Mouse (Mus musculus) midbrain, embryonic 13.5 days (tissue): ENCODE data around the gene Faah. TPM values are rescaled to one million over a fixed set of nuclear protein-coding genes. Genes with fewer than 3 reads are reported as not detected.

Source experiments
- ATAC-seq: fragments of 200-750 bp; cut with Nextera tagmentation; 2 replicates; pipeline ENCODE4 v1.8.0; 2017; ENCODE audit warnings: mild to moderate bottlenecking, moderate TSS enrichment, moderate library complexity
- H3K27ac ChIP-seq: fragments of 300-500 bp; sonication (generic); 2 replicates; pipeline ENCODE4 v1.5.1; 2015; ENCODE audit warnings: inconsistent platforms, mild to moderate bottlenecking, moderate library complexity
- H3K27me3 ChIP-seq: fragments of 300-500 bp; sonication (generic); 2 replicates; pipeline ENCODE4 v1.6.1; 2015; ENCODE audit warnings: mild to moderate bottlenecking, inconsistent platforms
- H3K36me3 ChIP-seq: fragments of 300-500 bp; sonication (generic); 2 replicates; pipeline ENCODE4 v1.6.1; 2015; ENCODE audit warnings: mild to moderate bottlenecking, inconsistent platforms
- H3K4me1 ChIP-seq: fragments of 300-500 bp; sonication (generic); replicated peaks from 2 replicates; pipeline ENCODE4 v1.6.1; 2015; ENCODE audit warnings: inconsistent platforms
- H3K4me2 ChIP-seq: fragments of 300-500 bp; sonication (generic); replicated peaks from 2 replicates; pipeline ENCODE4 v1.6.1; 2015; ENCODE audit warnings: moderate library complexity, mild to moderate bottlenecking, inconsistent platforms
- H3K4me3 ChIP-seq: fragments of 300-500 bp; sonication (generic); replicated peaks from 2 replicates; pipeline ENCODE4 v1.5.1; 2015; ENCODE audit warnings: mild to moderate bottlenecking, inconsistent platforms
- H3K9ac ChIP-seq: fragments of 300-500 bp; sonication (generic); replicated peaks from 2 replicates; pipeline ENCODE4 v1.6.1; 2015; ENCODE audit warnings: mild to moderate bottlenecking, inconsistent platforms
- H3K9me3 ChIP-seq: fragments of 300-500 bp; sonication (generic); 2 replicates; pipeline ENCODE4 v1.6.1; 2016; ENCODE audit warnings: mild to moderate bottlenecking, inconsistent platforms
- WGBS: fragments of 180-500 bp; shearing (Covaris S2); methylation state at CpG from one replicate; pipeline ENCODE4 v1.1.7; 2015; 5-methylcytosine and 5-hydroxymethylcytosine counted together
- polyA plus RNA-seq: library from polyadenylated mRNA; unstranded; fragments of >200 nt; fragmentation: Nextera tagmentation; extraction: Ambion mirVana; gene quantifications from 2 replicates; pipeline ENCODE4 v1.2.1, GENCODE M21; 2015

Faah gene
- polyA plus RNA-seq, 1 experiment from 2014 or later: 11.3 TPM

- H3K36me3 ChIP-seq: no peaks in the 10 kb centered on the region
- H3K27me3 ChIP-seq: no peaks in the 10 kb centered on the region
- no peaks in the 10 kb centered on the region for H3K4me1 ChIP-seq
- H3K4me2 ChIP-seq: no peak overlapping the region
- no peak overlapping the region for H3K9ac ChIP-seq
- no peaks in the 10 kb centered on the region for H3K9me3 ChIP-seq
- H3K4me3 ChIP-seq: no peak overlapping the region
- H3K27ac ChIP-seq: no peak overlapping the region
- 0 out of 2 replicates have a peak, but pooled peaks have one; percentile 34 for ATAC-seq
- WGBS: 79% methylated on average over 2 of the region's 2 CpGs
These were observed 22.4 kb downstream of the Faah start for GRCm38 (mm10) chr4:115995376-115995730.

- no peaks in the 10 kb centered on the region for H3K27me3 ChIP-seq
- H3K4me1 ChIP-seq: no peaks in the 10 kb centered on the region
- peak; percentile 55 for ATAC-seq
- H3K9ac ChIP-seq: no peak overlapping the region
- no peaks in the 10 kb centered on the region for H3K36me3 ChIP-seq
- H3K27ac ChIP-seq: no peak overlapping the region
- no peak overlapping the region for H3K4me3 ChIP-seq
- H3K4me2 ChIP-seq: no peak overlapping the region
- no peaks in the 10 kb centered on the region for H3K9me3 ChIP-seq
- WGBS: 90% methylated on average over 16 of the region's 16 CpGs
These were observed 22.9 kb downstream of the Faah start for GRCm38 (mm10) chr4:115994662-115995375.

GRCm38 (mm10) chr4:115989382-115989781, 28.3 kb downstream of the Faah start:
- no peaks in the 10 kb centered on the region for H3K36me3 ChIP-seq
- WGBS: 83% methylated on average over 7 of the region's 7 CpGs
- no peak overlapping the region for H3K4me2 ChIP-seq
- ATAC-seq: no peak
- H3K9me3 ChIP-seq: no peaks in the 10 kb centered on the region
- no peaks in the 10 kb centered on the region; the same call in 1 of the 2 replicates for H3K4me1 ChIP-seq
- no peak overlapping the region for H3K27ac ChIP-seq
- peaks cover 19% of the 10 kb centered on the region for H3K27me3 ChIP-seq
- no peak overlapping the region for H3K4me3 ChIP-seq
- H3K9ac ChIP-seq: no peak overlapping the region

GRCm38 (mm10) chr4:115987858-115988530, 29.7 kb downstream of the Faah start:
- Histone ChIP-seq H3K9me3 (no peaks in the 10 kb centered on the region), H3K4me2 (no peak overlapping the region), H3K4me3 (no peak overlapping the region), H3K4me1 (no peaks in the 10 kb centered on the region; the same call in 1 of the 2 replicates), H3K9ac (no peak overlapping the region), H3K27ac (no peak overlapping the region), H3K27me3 (peaks cover 30% of the 10 kb centered on the region), H3K36me3 (no peaks in the 10 kb centered on the region)
- ATAC-seq: no peak
- WGBS: 80% methylated on average over 5 of the region's 5 CpGs

- Histone ChIP-seq H3K27ac (no peak overlapping the region), H3K9me3 (no peaks in the 10 kb centered on the region), H3K4me2 (no peak overlapping the region), H3K9ac (no peak overlapping the region), H3K36me3 (no peaks in the 10 kb centered on the region), H3K4me3 (no peak overlapping the region), H3K27me3 (peaks cover 33% of the 10 kb centered on the region), H3K4me1 (no peaks in the 10 kb centered on the region; the same call in 1 of the 2 replicates)
- WGBS: 85% methylated on average over 1 of the region's 1 CpGs
- ATAC-seq: no peak
These were observed 30.3 kb downstream of the Faah start for GRCm38 (mm10) chr4:115987436-115987835.

GRCm38 (mm10) chr4:115984967-115985366, 32.8 kb downstream of the Faah start:
- Histone ChIP-seq H3K4me1 (peaks cover 6% of the 10 kb centered on the region), H3K9ac (no peak overlapping the region), H3K4me3 (no peak overlapping the region), H3K36me3 (no peaks in the 10 kb centered on the region), H3K4me2 (no peak overlapping the region), H3K9me3 (no peaks in the 10 kb centered on the region), H3K27ac (no peak overlapping the region), H3K27me3 (peaks cover 54% of the 10 kb centered on the region)
- WGBS: 42% methylated on average over 8 of the region's 8 CpGs
- no peak for ATAC-seq

- H3K9me3 ChIP-seq: no peaks in the 10 kb centered on the region
- H3K4me2 ChIP-seq: no peak overlapping the region
- H3K27me3 ChIP-seq: peaks cover 60% of the 10 kb centered on the region
- H3K27ac ChIP-seq: no peak overlapping the region
- peaks cover 15% of the 10 kb centered on the region for H3K4me1 ChIP-seq
- 0 out of 2 replicates have a peak overlapping the region, but pooled peaks have one; percentile 2 for H3K9ac ChIP-seq
- H3K36me3 ChIP-seq: no peaks in the 10 kb centered on the region
- H3K4me3 ChIP-seq: no peak overlapping the region
- no peak; the same call in 1 of the 2 replicates for ATAC-seq
- WGBS: 2% methylated on average over 13 of the region's 13 CpGs
These were observed 33.6 kb downstream of the Faah start for GRCm38 (mm10) chr4:115984111-115984510.

GRCm38 (mm10) chr4:115980676-115981075, 37.0 kb downstream of the Faah start:
- H3K4me2 ChIP-seq: no peak overlapping the region
- peaks cover 86% of the 10 kb centered on the region for H3K27me3 ChIP-seq
- no peaks in the 10 kb centered on the region for H3K36me3 ChIP-seq
- H3K27ac ChIP-seq: no peak overlapping the region
- H3K4me1 ChIP-seq: peaks cover 27% of the 10 kb centered on the region
- no peaks in the 10 kb centered on the region for H3K9me3 ChIP-seq
- peak; percentile 49; the same call in 1 of the 2 replicates for ATAC-seq
- no peak overlapping the region for H3K9ac ChIP-seq
- no peak overlapping the region for H3K4me3 ChIP-seq
- 0% methylated on average over 8 of the region's 8 CpGs for WGBS

- peaks cover 27% of the 10 kb centered on the region for H3K4me1 ChIP-seq
- peak overlapping the region; percentile 34 for H3K4me3 ChIP-seq
- H3K27me3 ChIP-seq: peaks cover 87% of the 10 kb centered on the region
- H3K27ac ChIP-seq: no peak overlapping the region
- peak; percentile 49 for ATAC-seq
- H3K9ac ChIP-seq: 0 out of 2 replicates have a peak overlapping the region, but pooled peaks have one; percentile 51
- WGBS: 2% methylated on average over 39 of the region's 39 CpGs
- H3K36me3 ChIP-seq: no peaks in the 10 kb centered on the region
- H3K4me2 ChIP-seq: peak overlapping the region; percentile 55
- no peaks in the 10 kb centered on the region for H3K9me3 ChIP-seq
These were observed 38.3 kb downstream of the Faah start for GRCm38 (mm10) chr4:115979437-115979836.

GRCm38 (mm10) chr4:115978911-115979310, 38.8 kb downstream of the Faah start:
- ATAC-seq: peak; percentile 12
- H3K9ac ChIP-seq: no peak overlapping the region

GRCm38 (mm10) chr4:115972543-115972942, 45.2 kb downstream of the Faah start:
- H3K4me3 ChIP-seq: no peak overlapping the region
- H3K27me3 ChIP-seq: peaks cover 93% of the 10 kb centered on the region
- H3K9ac ChIP-seq: no peak overlapping the region
- WGBS: 71% methylated on average over 24 of the region's 24 CpGs
- no peaks in the 10 kb centered on the region for H3K9me3 ChIP-seq
- H3K27ac ChIP-seq: no peak overlapping the region
- no peaks in the 10 kb centered on the region for H3K36me3 ChIP-seq
- H3K4me1 ChIP-seq: peaks cover 12% of the 10 kb centered on the region
- H3K4me2 ChIP-seq: no peak overlapping the region
- ATAC-seq: no peak

More at GRCm38 (mm10) chr4:115978911-115979310, 38.8 kb downstream of the Faah start:
- Histone ChIP-seq H3K4me2 (peak overlapping the region; percentile 55), H3K36me3 (no peaks in the 10 kb centered on the region), H3K4me3 (peak overlapping the region; percentile 34), H3K27me3 (peaks cover 89% of the 10 kb centered on the region), H3K9me3 (no peaks in the 10 kb centered on the region), H3K27ac (no peak overlapping the region), H3K4me1 (peaks cover 27% of the 10 kb centered on the region)
- WGBS: 21% methylated on average over 4 of the region's 4 CpGs

- Histone ChIP-seq H3K4me2 (no peak overlapping the region), H3K4me1 (peaks cover 55% of the 10 kb centered on the region), H3K27ac (no peak overlapping the region), H3K36me3 (no peaks in the 10 kb centered on the region), H3K9ac (no peak overlapping the region), H3K4me3 (no peak overlapping the region), H3K27me3 (peaks cover 88% of the 10 kb centered on the region), H3K9me3 (no peaks in the 10 kb centered on the region)
- no peak for ATAC-seq
- 14% methylated on average over 5 of the region's 5 CpGs for WGBS
These were observed 53.3 kb downstream of the Faah start for GRCm38 (mm10) chr4:115964446-115964845.
